Mouse (Mus musculus) liver, adult 2 months (tissue): ENCODE data around the gene Pgm5. TPM values are rescaled to one million over a fixed set of nuclear protein-coding genes. Genes with fewer than 3 reads are reported as not detected.

Experiments used
- DNase-seq: peaks from one replicate; pipeline ENCODE4 v3.0.0-alpha.2; 2011; ENCODE audit warnings: low read depth, low spot score; ENCODE audit errors: extremely low read depth
- H3K27ac ChIP-seq: fragments of 200-500 bp; replicated peaks from 2 replicates; pipeline ENCODE4 v1.5.1; 2012; ENCODE audit warnings: low read depth, mild to moderate bottlenecking, control low read depth, inconsistent platforms, low read length; ENCODE audit not compliant: insufficient read depth
- H3K27me3 ChIP-seq: fragments of 200-500 bp; 2 replicates; pipeline ENCODE4 v1.6.1; 2012; ENCODE audit warnings: mild to moderate bottlenecking, moderate library complexity, low read length, inconsistent platforms; ENCODE audit not compliant: control insufficient read depth, insufficient read depth
- H3K36me3 ChIP-seq: fragments of 200-500 bp; 2 replicates; pipeline ENCODE4 v1.6.1; 2012; ENCODE audit warnings: low read length, inconsistent platforms; ENCODE audit not compliant: control insufficient read depth, insufficient read depth
- H3K4me1 ChIP-seq: fragments of 200-500 bp; 2 replicates; pipeline ENCODE4 v1.6.1; 2011; ENCODE audit warnings: low read length; ENCODE audit not compliant: control insufficient read depth, insufficient read depth
- H3K4me3 ChIP-seq: fragments of 200-500 bp; 2 replicates; pipeline ENCODE4 v1.5.1; 2011; ENCODE audit warnings: low read depth, mild to moderate bottlenecking, control low read depth, low read length, moderate library complexity; ENCODE audit not compliant: insufficient read depth
- H3K79me2 ChIP-seq: fragments of 200-500 bp; 2 replicates; pipeline ENCODE4 v1.6.1; 2012; ENCODE audit warnings: inconsistent platforms, mild to moderate bottlenecking, low read length, moderate library complexity; ENCODE audit not compliant: control insufficient read depth, insufficient read depth
- H3K9ac ChIP-seq: fragments of 200-500 bp; 2 replicates; pipeline ENCODE4 v1.6.1; 2012; ENCODE audit warnings: low read depth, mild to moderate bottlenecking, control low read depth, inconsistent platforms, low read length
- CTCF ChIP-seq: fragments of 200-500 bp; IDR thresholded peaks from 2 replicates; pipeline ENCODE4 v1.5.1; 2011; ENCODE audit warnings: low read depth, low read length, control low read depth
- POLR2A ChIP-seq: fragments of 200-500 bp; IDR thresholded peaks from 2 replicates; pipeline ENCODE4 v1.6.1; 2011; ENCODE audit warnings: low read length, control low read depth; ENCODE audit not compliant: insufficient read depth; ENCODE audit errors: extremely low read depth
- WGBS: fragments of 180-500 bp; shearing (Covaris S2); methylation state at CpG from one replicate; pipeline ENCODE4 v1.1.7; 2018; 5-methylcytosine and 5-hydroxymethylcytosine counted together
- polyA plus RNA-seq: library from polyadenylated mRNA; depleted of rRNA; stranded (reverse); fragments of >200 nt; gene quantifications from 2 replicates; pipeline ENCODE4 v1.2.3, GENCODE M21; 2012; rRNA removed
- total RNA-seq: library from RNA; depleted of rRNA; stranded (reverse); fragments of >200 nt; gene quantifications from 2 replicates; pipeline ENCODE4 v1.2.3, GENCODE M21; 2014; rRNA removed

Gene Pgm5
- total and polyA plus RNA-seq, 2 experiments = 0.46 to 1.7 TPM

GRCm38 (mm10) chr19:24640982-24641381 is 220.7 kb downstream of the Pgm5 start:
- Histone ChIP-seq H3K9ac (no peak overlapping the region), H3K4me3 (no peak overlapping the region), H3K36me3 (no peaks in the 10 kb centered on the region), H3K27ac (no peak overlapping the region), H3K79me2 (no peaks in the 10 kb centered on the region), H3K27me3 (no peaks in the 10 kb centered on the region), H3K4me1 (no peaks in the 10 kb centered on the region)
- DNase-seq = no peak
- TF ChIP-seq CTCF = no peak
- no peak for TF ChIP-seq POLR2A
- WGBS = 89% methylated on average over 6 of the region's 6 CpGs

GRCm38 (mm10) chr19:24637988-24638387 is 223.7 kb downstream of the Pgm5 start:
- Histone ChIP-seq H3K4me1 (no peaks in the 10 kb centered on the region), H3K27me3 (no peaks in the 10 kb centered on the region), H3K79me2 (no peaks in the 10 kb centered on the region), H3K36me3 (no peaks in the 10 kb centered on the region), H3K4me3 (no peak overlapping the region), H3K9ac (no peak overlapping the region), H3K27ac (no peak overlapping the region)
- TF ChIP-seq POLR2A (no peak), CTCF (no peak)
- DNase-seq = no peak
- WGBS = 86% methylated on average over 6 of the region's 6 CpGs

GRCm38 (mm10) chr19:24636616-24637015 is 225.0 kb downstream of the Pgm5 start:
- H3K79me2 ChIP-seq = no peaks in the 10 kb centered on the region
- no peak for DNase-seq
- H3K27ac ChIP-seq = no peak overlapping the region
- no peaks in the 10 kb centered on the region for H3K36me3 ChIP-seq
- 80% methylated on average over 10 of the region's 10 CpGs for WGBS
- H3K9ac ChIP-seq = no peak overlapping the region
- no peak for TF ChIP-seq CTCF
- TF ChIP-seq POLR2A = no peak
- no peaks in the 10 kb centered on the region for H3K27me3 ChIP-seq
- no peak overlapping the region for H3K4me3 ChIP-seq
- H3K4me1 ChIP-seq = no peaks in the 10 kb centered on the region

GRCm38 (mm10) chr19:24634602-24635001 is 227.1 kb downstream of the Pgm5 start:
- DNase-seq = peak; percentile 55
- Histone ChIP-seq H3K9ac (no peak overlapping the region), H3K4me1 (no peaks in the 10 kb centered on the region), H3K27me3 (no peaks in the 10 kb centered on the region), H3K4me3 (no peak overlapping the region), H3K36me3 (no peaks in the 10 kb centered on the region), H3K27ac (no peak overlapping the region), H3K79me2 (no peaks in the 10 kb centered on the region)
- 5% methylated on average over 7 of the region's 7 CpGs for WGBS
- TF ChIP-seq POLR2A = no peak
- peak; percentile 81 for TF ChIP-seq CTCF

Other genes starting within 250 kb of the Pgm5 start
- gene Tmem252, start 187.8 kb downstream of the Pgm5 start, total RNA-seq = under 0.01 TPM in 1 of 2 replicates, not detected in the other
- gene Tmem252, start 187.8 kb downstream of the Pgm5 start, polyA plus RNA-seq = not detected in 2 replicates
- gene Gm10053, start 13.8 kb upstream of the Pgm5 start, total RNA-seq = 86.5 and 94.5 TPM in 2 replicates
- gene Gm10053, start 13.8 kb upstream of the Pgm5 start, polyA plus RNA-seq = 21.8 and 22.9 TPM in 2 replicates
- gene Foxd4, start 39.3 kb upstream of the Pgm5 start, total RNA-seq = not detected in 2 replicates
- gene Foxd4, start 39.3 kb upstream of the Pgm5 start, polyA plus RNA-seq = not detected in 2 replicates
- 8.5 and 9.7 TPM in 2 replicates for gene Cbwd1, start 99.8 kb upstream of the Pgm5 start, total RNA-seq
- 0.82 and 1.1 TPM in 2 replicates for gene Cbwd1, start 99.8 kb upstream of the Pgm5 start, polyA plus RNA-seq
- 8.9 and 10.9 TPM in 2 replicates for gene Dock8, start 137.7 kb upstream of the Pgm5 start, total RNA-seq
- 9.7 and 10.8 TPM in 2 replicates for gene Dock8, start 137.7 kb upstream of the Pgm5 start, polyA plus RNA-seq